Mouse (Mus musculus): Measurements from ENCODE around the gene March10.

GRCm38 (mm10) chr11:105409408-105409807 lies 47.1 kb downstream of the March10 start:
- TF ChIP-seq POLR2A (IDR thresholded peaks at IDR 0.05; ENCODE audit: extremely low read depth, insufficient read depth, low read length) (no peak), CTCF (IDR thresholded peaks at IDR 0.05; ENCODE audit: low read depth, low read length) (no peak)

Data from liver, adult 2 months (tissue).